Comparison of ENCODE assay signal across 12 mouse cellular contexts in the genomic region with DNA sequence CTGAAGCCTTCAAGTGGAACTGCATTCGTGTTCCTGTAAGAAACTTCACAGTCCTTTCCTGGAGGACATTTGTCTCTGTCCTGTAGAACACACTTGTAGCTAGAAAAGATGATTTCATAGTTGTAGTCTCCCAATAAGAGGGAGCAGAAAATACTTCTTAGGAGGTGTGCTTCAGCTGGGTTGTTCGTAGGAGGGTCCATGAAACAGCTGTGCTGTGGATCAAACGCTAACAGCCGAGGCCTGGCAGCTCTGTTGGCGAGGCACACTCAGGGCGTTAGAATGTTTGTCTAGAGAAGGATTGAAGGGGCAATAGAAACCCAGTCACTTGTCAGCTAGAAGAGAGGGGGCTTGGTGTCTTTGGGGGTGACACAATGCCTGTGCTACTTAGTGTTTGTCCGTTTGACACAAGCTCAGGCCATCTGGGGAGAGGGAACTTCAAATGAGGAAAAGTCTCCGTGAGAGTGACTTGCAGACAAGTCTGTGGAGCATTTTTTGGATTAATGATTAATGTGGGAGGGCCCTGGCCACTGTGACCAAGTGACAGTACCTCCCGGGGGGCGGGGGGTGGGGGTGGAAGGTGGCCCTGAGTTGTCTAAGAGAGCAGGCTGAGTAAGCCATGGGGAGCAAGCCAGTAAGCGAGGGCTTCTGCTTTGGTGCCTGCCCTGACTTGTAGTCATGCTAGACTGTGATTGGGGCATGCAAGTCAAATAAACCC. TPM values are rescaled to one million over a fixed set of nuclear protein-coding genes. Genes with fewer than 3 reads are reported as not detected.
DNase-seq lines count a peak whose midpoint lies in the region; ATAC-seq and TF ChIP-seq lines count a peak whose summit lies in the region.
"Had no signal": no experiment of that assay in that cellular context is flagged by ENCODE, and none has a peak within 500 bp of the region (broad histone marks: within the 10 kb centered on the region; RNA-seq: fewer than 3 reads in every experiment).

No protein-coding gene starts in this region.

- H3K9me3 ChIP-seq in intestine, embryonic 14.5 days (ENCODE audit: control insufficient read depth, low read length) = no peaks in the 10 kb centered on the region
- no peaks in the 10 kb centered on the region for H3K9me3 ChIP-seq in intestine, postnatal 0 days (ENCODE audit: control insufficient read depth)
- no peaks in the 10 kb centered on the region for H3K9me3 ChIP-seq in lung, embryonic 16.5 days (ENCODE audit: control insufficient read depth, low read length)
- no peaks in the 10 kb centered on the region for H3K9me3 ChIP-seq in hindbrain, embryonic 10.5 days
- H3K9me3 ChIP-seq: limb, embryonic 13.5 days had no signal

- 0 out of 2 replicates have a peak, but pooled peaks have one; percentile 76 for ATAC-seq in intestine, embryonic 14.5 days (replicated peaks; ENCODE audit: low FRiP score, low TSS enrichment, low read depth)
- ATAC-seq in intestine, postnatal 0 days = peak; percentile 46
- ATAC-seq in lung, embryonic 16.5 days (ENCODE audit: low read depth) = peak; percentile 62

- 51% methylated on average over 11 of the region's 11 CpGs for WGBS in intestine, embryonic 14.5 days
- 40% methylated on average over 11 of the region's 11 CpGs for WGBS in intestine, postnatal 0 days
- 51% methylated on average over 11 of the region's 11 CpGs for WGBS in lung, embryonic 16.5 days
- 82% methylated on average over 11 of the region's 11 CpGs for WGBS in hindbrain, embryonic 10.5 days

- no peak overlapping the region for H3K4me3 ChIP-seq in intestine, embryonic 14.5 days (ENCODE audit: low read depth, low read length)
- H3K4me3 ChIP-seq in intestine, postnatal 0 days (ENCODE audit: low read depth, low read length) = no peak overlapping the region
- H3K4me3 ChIP-seq in lung, embryonic 16.5 days (ENCODE audit: low read length) = no peak overlapping the region
- H3K4me3 ChIP-seq in hindbrain, embryonic 10.5 days = no peak overlapping the region
- H3K4me3 ChIP-seq: erythroblast, embryonic 14.5 days; limb, embryonic 13.5 days had no signal

- peak; percentile 56 for DNase-seq in intestine, embryonic 14.5 days (ENCODE audit: low spot score)
- DNase-seq in kidney, postnatal 36 days = peak; percentile 49 to 76
- DNase-seq in hindbrain, embryonic 10.5 days (ENCODE audit: low spot score) = no peak
- no peak for DNase-seq in right cerebral cortex, postnatal 10 days (ENCODE audit: low spot score in 2 of 2)
- no peak for DNase-seq in cerebellum, postnatal 4 days (ENCODE audit: low spot score in 2 of 2)
- DNase-seq: gastrocnemius, postnatal 14 days; layer of hippocampus, adult 9-11 months had no signal

- H3K9ac ChIP-seq in intestine, embryonic 14.5 days (ENCODE audit: low read length) = no peak overlapping the region
- no peak overlapping the region for H3K9ac ChIP-seq in intestine, postnatal 0 days (ENCODE audit: low read depth, low read length)
- H3K9ac ChIP-seq in lung, embryonic 16.5 days (ENCODE audit: low read length) = 0 out of 2 replicates have a peak overlapping the region, but pooled peaks have one; percentile 11
- H3K9ac ChIP-seq: limb, embryonic 13.5 days had no signal

- no peak for TF ChIP-seq CTCF in intestine, postnatal 0 days (IDR thresholded peaks at IDR 0.05; ENCODE audit: low read depth)

- H3K27me3 ChIP-seq in intestine, embryonic 14.5 days (replicated peaks; ENCODE audit: control insufficient read depth, insufficient read depth, low read length) = no peaks in the 10 kb centered on the region
- H3K27me3 ChIP-seq in intestine, postnatal 0 days (replicated peaks; ENCODE audit: control insufficient read depth, insufficient read depth, low read length) = no peaks in the 10 kb centered on the region
- H3K27me3 ChIP-seq in lung, embryonic 16.5 days (ENCODE audit: control insufficient read depth, insufficient read depth, low read depth, low read length) = no peaks in the 10 kb centered on the region
- H3K27me3 ChIP-seq in hindbrain, embryonic 10.5 days (ENCODE audit: insufficient read depth, poor library complexity, severe bottlenecking) = no peaks in the 10 kb centered on the region
- H3K27me3 ChIP-seq: limb, embryonic 13.5 days had no signal

- peaks cover 12% of the 10 kb centered on the region; the same call in 1 of the 2 replicates for H3K36me3 ChIP-seq in intestine, embryonic 14.5 days (ENCODE audit: control insufficient read depth, insufficient read depth, low read length)
- H3K36me3 ChIP-seq in intestine, postnatal 0 days (ENCODE audit: control insufficient read depth, insufficient read depth) = peaks cover 4% of the 10 kb centered on the region; the same call in 1 of the 2 replicates
- H3K36me3 ChIP-seq in lung, embryonic 16.5 days (ENCODE audit: control insufficient read depth, insufficient read depth, low read length) = 0 out of 2 replicates have a peak, but pooled peaks cover 2% of the 10 kb centered on the region
- H3K36me3 ChIP-seq in hindbrain, embryonic 10.5 days = peaks cover 58% of the 10 kb centered on the region

- no peak overlapping the region for H3K4me2 ChIP-seq in intestine, embryonic 14.5 days (ENCODE audit: low read length)
- no peak overlapping the region; the same call in 1 of the 2 replicates for H3K4me2 ChIP-seq in intestine, postnatal 0 days (replicated peaks; ENCODE audit: low read depth)
- no peak overlapping the region for H3K4me2 ChIP-seq in lung, embryonic 16.5 days (ENCODE audit: low read depth, low read length)
- H3K4me2 ChIP-seq: limb, embryonic 13.5 days; midbrain, embryonic 11.5 days had no signal

- no peaks in the 10 kb centered on the region for H3K4me1 ChIP-seq in intestine, embryonic 14.5 days (replicated peaks; ENCODE audit: control insufficient read depth, insufficient read depth, low read length)
- no peaks in the 10 kb centered on the region for H3K4me1 ChIP-seq in intestine, postnatal 0 days (replicated peaks; ENCODE audit: control insufficient read depth, insufficient read depth, low read length)
- peaks cover 4% of the 10 kb centered on the region; the same call in 1 of the 2 replicates for H3K4me1 ChIP-seq in lung, embryonic 16.5 days (replicated peaks; ENCODE audit: control insufficient read depth, insufficient read depth, low read length)
- H3K4me1 ChIP-seq in hindbrain, embryonic 10.5 days (replicated peaks) = no peaks in the 10 kb centered on the region
- H3K4me1 ChIP-seq: limb, embryonic 13.5 days had no signal

- peak overlapping the region; percentile 51; the same call in 1 of the 2 replicates for H3K27ac ChIP-seq in intestine, embryonic 14.5 days (ENCODE audit: low read depth)
- H3K27ac ChIP-seq in intestine, postnatal 0 days (ENCODE audit: low read depth, low read length) = peak overlapping the region; percentile 0; the same call in 1 of the 2 replicates
- H3K27ac ChIP-seq in lung, embryonic 16.5 days (ENCODE audit: low read length) = peak overlapping the region; percentile 66
- no peak overlapping the region for H3K27ac ChIP-seq in hindbrain, embryonic 10.5 days
- H3K27ac ChIP-seq: limb, embryonic 13.5 days had no signal

RNA-seq across cellular contexts. Expression of gene Arhgap17, which starts 16.1 kb away (rescaled TPM):
- polyA plus RNA-seq in intestine, embryonic 14.5 days (2014; fragmentation: Nextera tagmentation; extraction: Ambion mirVana) = 27.2 and 28.9 TPM in 2 replicates
- 17.2 and 18.0 TPM in 2 replicates for polyA plus RNA-seq in intestine, postnatal 0 days (2015; fragmentation: Nextera tagmentation; extraction: Ambion mirVana)
- polyA plus RNA-seq in lung, embryonic 16.5 days (2015; fragmentation: Nextera tagmentation; extraction: Ambion mirVana) = 19.8 and 23.4 TPM in 2 replicates
- 31.4 TPM in 2 replicates for polyA plus RNA-seq in hindbrain, embryonic 10.5 days (2016; fragmentation: Nextera tagmentation; extraction: Ambion mirVana)

RNA-seq across cellular contexts. Expression of gene Lcmt1, which starts 16.3 kb away (rescaled TPM):
- polyA plus RNA-seq in intestine, embryonic 14.5 days (2014; fragmentation: Nextera tagmentation; extraction: Ambion mirVana) = 46.3 and 48.8 TPM in 2 replicates
- 36.2 and 41.5 TPM in 2 replicates for polyA plus RNA-seq in intestine, postnatal 0 days (2015; fragmentation: Nextera tagmentation; extraction: Ambion mirVana)
- polyA plus RNA-seq in lung, embryonic 16.5 days (2015; fragmentation: Nextera tagmentation; extraction: Ambion mirVana) = 40.9 and 45.1 TPM in 2 replicates
- 57.9 and 58.0 TPM in 2 replicates for polyA plus RNA-seq in hindbrain, embryonic 10.5 days (2016; fragmentation: Nextera tagmentation; extraction: Ambion mirVana)

Comparison
In these comparisons a context has a peak if more than half of its experiments do, and no peak if none do; other contexts are left out.
1. DNase-seq: peak in intestine, embryonic 14.5 days (single experiment) and kidney, postnatal 36 days (2 of 2); none in hindbrain, embryonic 10.5 days (single experiment), right cerebral cortex, postnatal 10 days (0 of 2) and cerebellum, postnatal 4 days (0 of 2).
2. Peak in every context shown above with its lines, with median percentiles within 50 percentile points of each other: ATAC-seq.